Mouse (Mus musculus) neural tube, embryonic 12.5 days (tissue): ENCODE measurements at regions not wholly inside any gene's neighbourhood (a gene's known extent, or its start where the extent isn't known, plus 50 kb on each side); places are given as distances from the start of the nearest gene placed in this dataset.
"Not testable (repeated sequence)": the region's sequence is repeated elsewhere in the genome, so short reads cannot be mapped to it uniquely, and the experiment has no call there.

ENCODE experiments used
- ATAC-seq: fragments of 200-750 bp; cut with Nextera tagmentation; 2 replicates; pipeline ENCODE4 v1.8.0; 2017; ENCODE audit warnings: low read depth, mild to moderate bottlenecking, moderate TSS enrichment, moderate library complexity; ENCODE audit not compliant: low FRiP score
- H3K27ac ChIP-seq: fragments of 300-500 bp; sonication (generic); 2 replicates; pipeline ENCODE4 v1.5.1; 2016
- H3K27me3 ChIP-seq: fragments of 300-500 bp; sonication (generic); replicated peaks from 2 replicates; pipeline ENCODE4 v1.6.1; 2016; ENCODE audit warnings: mild to moderate bottlenecking
- H3K36me3 ChIP-seq: fragments of 300-500 bp; sonication (generic); 2 replicates; pipeline ENCODE4 v1.6.1; 2016; ENCODE audit warnings: mild to moderate bottlenecking
- H3K4me1 ChIP-seq: fragments of 300-500 bp; sonication (generic); 2 replicates; pipeline ENCODE4 v1.6.1; 2016
- H3K4me2 ChIP-seq: fragments of 300-500 bp; sonication (generic); replicated peaks from 2 replicates; pipeline ENCODE4 v1.6.1; 2016; ENCODE audit warnings: mild to moderate bottlenecking
- H3K4me3 ChIP-seq: fragments of 300-500 bp; sonication (generic); 2 replicates; pipeline ENCODE4 v1.5.1; 2016
- H3K9ac ChIP-seq: fragments of 300-500 bp; sonication (generic); 2 replicates; pipeline ENCODE4 v1.6.1; 2016; ENCODE audit warnings: mild to moderate bottlenecking
- H3K9me3 ChIP-seq: fragments of 300-500 bp; sonication (generic); 2 replicates; pipeline ENCODE4 v1.6.1; 2016; ENCODE audit warnings: mild to moderate bottlenecking
- WGBS: fragments of 180-500 bp; shearing (Covaris S2); methylation state at CpG from one replicate; pipeline ENCODE4 v1.1.7; 2016; 5-methylcytosine and 5-hydroxymethylcytosine counted together

- not testable (repeated sequence) for H3K27me3 ChIP-seq, H3K36me3 ChIP-seq, H3K4me1 ChIP-seq, H3K9me3 ChIP-seq, H3K4me3 ChIP-seq, H3K9ac ChIP-seq
- peak; percentile 96 for ATAC-seq
- WGBS, result 10% methylated on average over 1 of the region's 2 CpGs
- Histone ChIP-seq H3K27ac (peak overlapping the region; percentile 74), H3K4me2 (peak overlapping the region; percentile 33)
Measured at GRCm38 (mm10) chrX:103532620-103533199, 97.7 kb upstream of the Zcchc13 start.

GRCm38 (mm10) chrX:103533306-103533705, 97.1 kb upstream of the Zcchc13 start:
- Histone ChIP-seq H3K9ac (0 out of 2 replicates have a peak overlapping the region, but pooled peaks have one; percentile 33), H3K4me3 (no peak overlapping the region)

GRCm38 (mm10) chrX:103533831-103534230, 96.6 kb upstream of the Zcchc13 start:
- H3K4me3 ChIP-seq, result no peak overlapping the region
- no peaks in the 10 kb centered on the region for H3K36me3 ChIP-seq
- no peak overlapping the region for H3K9ac ChIP-seq
- H3K4me1 ChIP-seq, result peaks cover 8% of the 10 kb centered on the region
- no peaks in the 10 kb centered on the region for H3K9me3 ChIP-seq
- no peaks in the 10 kb centered on the region for H3K27me3 ChIP-seq
- peak overlapping the region; percentile 33 for H3K4me2 ChIP-seq
- peak overlapping the region; percentile 74; the same call in 1 of the 2 replicates for H3K27ac ChIP-seq
- WGBS, result 13% methylated on average over 1 of the region's 1 CpGs
- ATAC-seq, result no peak

More at GRCm38 (mm10) chrX:103533306-103533705, 97.1 kb upstream of the Zcchc13 start:
- Histone ChIP-seq H3K4me2 (peak overlapping the region; percentile 33), H3K9me3 (no peaks in the 10 kb centered on the region), H3K27me3 (no peaks in the 10 kb centered on the region), H3K4me1 (peaks cover 8% of the 10 kb centered on the region), H3K27ac (peak overlapping the region; percentile 74), H3K36me3 (no peaks in the 10 kb centered on the region)
- ATAC-seq, result peak; percentile 86
- WGBS, result 3% methylated on average over 11 of the region's 11 CpGs

GRCm38 (mm10) chrX:103546490-103547202, 83.7 kb upstream of the Zcchc13 start:
- no peaks in the 10 kb centered on the region for H3K36me3 ChIP-seq
- WGBS, result 88% methylated on average over 5 of the region's 5 CpGs
- no peak for ATAC-seq
- H3K27me3 ChIP-seq, result no peaks in the 10 kb centered on the region
- H3K4me2 ChIP-seq, result no peak overlapping the region
- no peak overlapping the region for H3K4me3 ChIP-seq
- H3K4me1 ChIP-seq, result no peaks in the 10 kb centered on the region
- H3K9me3 ChIP-seq, result no peaks in the 10 kb centered on the region
- no peak overlapping the region for H3K9ac ChIP-seq
- H3K27ac ChIP-seq, result no peak overlapping the region

GRCm38 (mm10) chrX:103551304-103551703, 79.1 kb upstream of the Zcchc13 start:
- Histone ChIP-seq H3K27me3 (no peaks in the 10 kb centered on the region), H3K36me3 (no peaks in the 10 kb centered on the region), H3K9ac (no peak overlapping the region), H3K4me1 (0 out of 2 replicates have a peak, but pooled peaks cover 6% of the 10 kb centered on the region), H3K27ac (no peak overlapping the region), H3K9me3 (no peaks in the 10 kb centered on the region), H3K4me3 (no peak overlapping the region), H3K4me2 (no peak overlapping the region)
- 94% methylated on average over 14 of the region's 14 CpGs for WGBS
- no peak for ATAC-seq

GRCm38 (mm10) chrX:103553196-103553595, 77.2 kb upstream of the Zcchc13 start:
- 93% methylated on average over 3 of the region's 3 CpGs for WGBS

GRCm38 (mm10) chrX:103553605-103554004, 76.8 kb upstream of the Zcchc13 start:
- H3K9ac ChIP-seq, result no peak overlapping the region
- 0 out of 2 replicates have a peak, but pooled peaks cover 8% of the 10 kb centered on the region for H3K4me1 ChIP-seq
- no peak overlapping the region for H3K4me2 ChIP-seq
- ATAC-seq, result no peak
- no peak overlapping the region for H3K27ac ChIP-seq
- no peaks in the 10 kb centered on the region for H3K36me3 ChIP-seq
- no peaks in the 10 kb centered on the region for H3K27me3 ChIP-seq
- no peak overlapping the region for H3K4me3 ChIP-seq
- H3K9me3 ChIP-seq, result no peaks in the 10 kb centered on the region
- 80% methylated on average over 3 of the region's 3 CpGs for whole genome bisulfite sequencing

More at GRCm38 (mm10) chrX:103553196-103553595, 77.2 kb upstream of the Zcchc13 start:
- no peak for ATAC-seq
- Histone ChIP-seq H3K4me1 (0 out of 2 replicates have a peak, but pooled peaks cover 8% of the 10 kb centered on the region), H3K27me3 (no peaks in the 10 kb centered on the region), H3K27ac (no peak overlapping the region), H3K9ac (no peak overlapping the region), H3K4me2 (no peak overlapping the region), H3K9me3 (no peaks in the 10 kb centered on the region), H3K4me3 (no peak overlapping the region), H3K36me3 (no peaks in the 10 kb centered on the region)

- not testable (repeated sequence) for H3K9me3 ChIP-seq, H3K9ac ChIP-seq, H3K4me2 ChIP-seq, H3K36me3 ChIP-seq, H3K4me3 ChIP-seq, H3K27me3 ChIP-seq, H3K4me1 ChIP-seq
- peak; percentile 97 for ATAC-seq
- 18% methylated on average over 5 of the region's 5 CpGs for WGBS
- H3K27ac ChIP-seq, result peak overlapping the region; percentile 26; the same call in 1 of the 2 replicates
Measured at GRCm38 (mm10) chrX:103555041-103555986, 75.1 kb upstream of the Zcchc13 start.

- H3K4me3 ChIP-seq, result no peak overlapping the region
- no peaks in the 10 kb centered on the region for H3K36me3 ChIP-seq
- no peak overlapping the region for H3K4me2 ChIP-seq
- H3K4me1 ChIP-seq, result 0 out of 2 replicates have a peak, but pooled peaks cover 8% of the 10 kb centered on the region
- ATAC-seq, result peak; percentile 29
- no peaks in the 10 kb centered on the region for H3K27me3 ChIP-seq
- H3K9ac ChIP-seq, result no peak overlapping the region
- 66% methylated on average over 4 of the region's 4 CpGs for WGBS
- no peaks in the 10 kb centered on the region for H3K9me3 ChIP-seq
- H3K27ac ChIP-seq, result peak overlapping the region; percentile 26; the same call in 1 of the 2 replicates
Measured at GRCm38 (mm10) chrX:103556046-103556445, 74.3 kb upstream of the Zcchc13 start.

- Histone ChIP-seq H3K4me2 (no peak overlapping the region), H3K27ac (no peak overlapping the region), H3K36me3 (no peaks in the 10 kb centered on the region), H3K4me1 (0 out of 2 replicates have a peak, but pooled peaks cover 8% of the 10 kb centered on the region), H3K9me3 (no peaks in the 10 kb centered on the region), H3K4me3 (no peak overlapping the region), H3K27me3 (no peaks in the 10 kb centered on the region), H3K9ac (no peak overlapping the region)
- ATAC-seq, result no peak
- WGBS, result 50% methylated on average over 7 of the region's 7 CpGs
Measured at GRCm38 (mm10) chrX:103556681-103557490, 73.5 kb upstream of the Zcchc13 start.

- Histone ChIP-seq H3K27me3 (no peaks in the 10 kb centered on the region), H3K27ac (no peak overlapping the region), H3K4me2 (no peak overlapping the region), H3K36me3 (no peaks in the 10 kb centered on the region), H3K9ac (no peak overlapping the region), H3K4me3 (no peak overlapping the region), H3K9me3 (no peaks in the 10 kb centered on the region), H3K4me1 (0 out of 2 replicates have a peak, but pooled peaks cover 8% of the 10 kb centered on the region)
- no peak for ATAC-seq
- WGBS, result 84% methylated on average over 4 of the region's 4 CpGs
Measured at GRCm38 (mm10) chrX:103557496-103557895, 72.9 kb upstream of the Zcchc13 start.
